Mouse (Mus musculus) embryo, embryonic 11.5 days (tissue): ENCODE measurements at regions not wholly inside any gene's neighbourhood (a gene's known extent, or its start where the extent isn't known, plus 50 kb on each side); places are given as distances from the start of the nearest gene placed in this dataset.

Experiments
- DNase-seq: peaks from one replicate; pipeline ENCODE4 v3.0.0-alpha.2; 2012; ENCODE audit warnings: low read depth, low spot score

DNA sequence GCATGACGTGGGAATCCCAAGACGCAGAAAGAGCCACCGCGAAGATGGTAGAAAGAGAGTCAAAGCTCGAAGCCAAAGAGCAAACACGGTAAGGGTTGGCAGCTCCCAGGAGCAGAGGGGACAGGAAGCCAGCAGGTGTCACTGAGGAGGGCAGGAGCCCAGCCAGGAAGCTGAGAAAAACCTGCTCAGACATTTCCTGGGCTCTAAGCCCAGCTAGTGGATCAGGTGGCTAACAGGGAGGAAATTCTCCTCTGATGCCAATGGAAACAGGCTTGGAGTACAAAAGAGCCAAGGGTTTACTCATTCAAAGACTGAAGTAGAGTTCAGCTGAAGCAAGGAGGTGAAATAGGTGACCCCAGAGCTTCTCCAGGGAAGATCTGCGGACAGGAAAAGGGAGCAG, 368.9 kb downstream of the Nkx6-1 start:
- no peak for DNase-seq

DNA sequence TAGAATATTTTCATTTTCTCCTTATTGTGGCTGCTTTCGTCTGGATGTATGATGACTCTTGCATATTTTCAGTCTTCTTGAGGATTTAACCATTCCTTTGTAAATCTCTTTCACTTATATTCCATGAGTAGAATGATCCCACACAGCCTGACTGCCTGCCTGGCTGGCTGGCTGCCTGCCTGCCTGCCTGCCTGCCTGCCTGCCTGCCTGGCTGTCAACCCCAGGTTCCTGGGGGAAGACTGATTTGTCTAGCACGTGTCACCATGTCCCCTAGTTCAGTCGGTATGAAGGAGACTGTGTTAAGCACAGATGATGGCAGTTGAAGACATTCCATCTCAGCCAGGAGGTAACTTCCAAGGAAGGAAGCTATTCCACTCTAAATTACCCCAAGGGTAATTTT, 370.8 kb downstream of the Nkx6-1 start:
- no peak for DNase-seq

DNA sequence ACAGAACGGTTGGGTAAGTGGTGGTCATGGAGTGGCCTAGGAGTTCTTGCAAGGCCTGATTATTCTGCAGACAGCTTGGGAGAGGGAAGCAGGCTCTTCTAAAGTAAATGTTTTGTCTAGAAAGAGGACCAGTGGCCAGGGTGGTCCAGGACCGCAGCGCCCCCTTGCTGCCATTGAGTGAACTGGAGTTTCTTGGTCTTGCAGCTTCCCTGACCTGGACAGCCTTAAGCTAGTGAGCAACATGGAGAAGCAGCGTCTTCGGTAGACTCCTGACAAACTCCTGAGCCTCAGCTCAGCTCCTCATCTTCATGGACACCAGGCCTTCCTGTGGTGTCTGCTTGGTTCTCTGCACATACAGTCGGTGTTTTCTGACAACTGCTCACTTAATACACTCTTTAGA, 376.4 kb downstream of the Nkx6-1 start:
- peak; percentile 14 for DNase-seq

DNA sequence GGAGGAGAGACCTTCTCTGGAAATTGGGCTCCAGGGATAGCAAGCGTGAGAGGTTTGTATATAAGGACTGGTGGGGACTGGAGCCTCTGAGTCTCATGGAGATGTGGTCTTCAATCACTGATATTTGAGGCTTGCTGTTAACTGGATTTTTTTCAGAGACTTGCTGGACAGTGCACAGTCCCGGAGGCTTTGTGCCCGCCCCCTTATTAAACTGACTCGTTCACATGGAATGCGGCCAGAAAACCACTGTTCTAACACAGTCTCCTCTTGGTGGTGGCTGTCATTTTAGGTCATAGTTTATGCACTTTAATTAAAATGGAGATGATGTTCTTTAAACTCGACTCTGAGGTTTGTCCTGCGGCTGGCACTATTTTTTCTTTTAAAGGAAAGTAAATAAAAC, 378.9 kb downstream of the Nkx6-1 start:
- DNase-seq: no peak

DNA sequence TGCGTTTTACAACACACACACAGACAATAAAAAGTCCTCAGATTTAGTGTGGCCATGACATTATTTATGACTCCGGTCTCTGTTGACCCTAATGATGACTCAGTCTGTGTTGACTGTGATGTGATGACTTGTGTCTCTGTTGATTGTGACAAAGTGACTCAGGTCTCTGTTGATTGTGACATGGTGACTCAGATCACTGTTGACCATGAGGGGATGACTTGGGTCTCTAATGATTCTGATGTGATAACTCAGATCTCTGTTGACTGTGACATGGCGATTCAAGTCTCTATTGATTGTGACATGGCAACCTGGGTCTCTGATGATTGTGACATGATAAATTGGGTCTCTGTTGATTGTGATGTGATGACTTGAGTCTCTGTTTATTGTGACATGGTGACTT, 405.0 kb downstream of the Gpat3 start:
- DNase-seq: no peak

DNA sequence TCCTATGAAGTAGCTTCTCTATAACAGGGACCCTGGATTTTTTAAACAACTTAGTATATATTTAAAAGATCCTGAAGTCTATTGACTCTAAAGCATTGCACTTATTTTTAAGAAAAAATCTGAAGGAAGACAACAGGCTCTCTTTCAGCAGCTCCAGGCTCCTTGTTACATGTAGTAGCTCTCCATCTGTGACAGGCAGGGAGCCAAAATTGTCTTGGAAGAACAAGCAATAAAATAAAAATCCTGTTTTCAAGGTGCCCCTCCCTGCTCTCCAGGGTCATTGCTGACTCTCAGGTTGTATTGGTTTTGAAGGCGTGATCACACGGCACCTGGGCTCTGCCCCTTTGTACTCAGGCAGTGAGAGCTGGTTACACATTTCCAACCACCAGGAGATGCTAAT, 397.1 kb downstream of the Gpat3 start:
- no peak for DNase-seq

DNA sequence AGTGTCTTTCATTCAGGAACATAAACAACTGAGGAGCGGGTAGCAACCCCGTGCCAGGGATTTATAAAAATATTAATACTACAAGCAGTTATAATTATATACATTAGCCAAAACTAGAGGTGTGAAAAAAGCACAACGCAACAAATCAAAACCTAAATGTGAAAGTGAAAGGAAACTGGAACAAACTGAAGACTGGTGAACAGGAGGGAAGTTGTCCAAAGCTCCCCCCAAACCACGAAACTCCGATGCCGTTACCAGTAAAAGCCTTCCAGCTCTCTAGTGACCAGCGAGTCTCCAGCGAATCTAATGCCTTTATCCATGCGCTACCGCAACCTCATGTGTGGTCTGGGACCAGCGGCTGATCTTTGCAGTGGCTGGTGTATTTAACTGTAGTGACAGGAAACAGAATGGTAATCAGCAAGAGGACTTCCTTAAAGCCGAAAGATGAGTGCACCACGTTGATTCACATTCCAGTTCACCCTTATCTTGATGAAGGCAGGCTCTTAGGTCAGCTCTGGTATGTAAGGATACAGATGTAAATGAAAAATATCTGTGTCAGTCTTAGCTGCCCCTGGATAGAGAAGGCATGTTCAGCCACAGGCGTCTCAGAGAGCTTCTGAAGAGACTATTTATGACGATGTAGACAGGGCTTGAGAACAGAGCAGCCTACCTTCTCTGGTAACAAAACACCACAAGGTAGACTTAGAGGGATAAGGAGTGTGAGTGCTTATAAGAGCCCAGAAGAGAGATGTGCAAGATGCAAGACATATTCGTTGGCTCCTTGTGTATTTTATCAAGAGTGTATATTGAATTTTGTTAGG, 394.0 kb downstream of the Gpat3 start:
- no peak for DNase-seq

DNA sequence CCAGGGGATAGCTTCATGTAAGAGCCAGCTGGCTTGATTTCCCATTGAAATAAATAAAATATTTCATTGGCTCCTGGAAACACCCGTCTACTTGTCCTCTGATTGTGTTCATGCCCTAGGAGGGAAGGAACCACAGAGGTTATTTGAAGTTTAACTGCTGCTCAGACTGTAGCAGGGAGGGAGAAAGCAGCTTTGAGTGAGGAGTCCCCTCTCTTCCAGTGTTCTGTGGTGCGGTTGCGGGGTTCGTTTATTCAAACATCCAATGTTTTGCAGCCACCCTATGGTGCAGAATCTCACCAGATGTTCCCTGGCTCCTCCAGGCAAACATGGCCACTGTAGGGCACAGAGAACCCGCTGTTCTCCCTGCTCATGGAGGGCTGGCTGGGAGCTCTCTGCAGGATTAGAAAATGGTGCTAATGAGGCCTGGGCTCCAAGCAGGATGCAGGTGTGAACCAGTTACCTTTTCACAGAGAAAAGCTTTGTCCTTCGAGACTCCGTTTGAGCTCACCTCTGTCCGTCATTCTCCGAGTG, 390.7 kb downstream of the Gpat3 start:
- DNase-seq: no peak

DNA sequence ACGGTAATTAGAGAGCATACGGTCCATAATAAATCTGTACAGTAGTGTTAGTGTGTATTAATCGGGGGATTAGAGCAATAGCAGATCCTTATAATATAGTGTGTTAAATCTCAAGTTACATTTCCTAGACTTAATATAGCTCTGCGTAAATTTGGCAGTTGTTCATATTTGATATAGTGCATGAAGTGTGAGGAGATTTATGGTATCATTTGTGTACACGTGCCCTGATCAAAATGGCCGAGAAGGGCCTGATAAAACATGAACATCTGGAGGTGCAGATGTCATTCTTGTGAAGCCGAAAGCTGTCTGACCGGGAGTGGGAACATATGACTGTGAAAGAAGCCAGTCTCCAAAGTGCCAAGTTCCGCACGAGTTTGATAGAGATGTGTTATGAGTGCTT, 376.9 kb downstream of the Gpat3 start:
- DNase-seq: no peak

DNA sequence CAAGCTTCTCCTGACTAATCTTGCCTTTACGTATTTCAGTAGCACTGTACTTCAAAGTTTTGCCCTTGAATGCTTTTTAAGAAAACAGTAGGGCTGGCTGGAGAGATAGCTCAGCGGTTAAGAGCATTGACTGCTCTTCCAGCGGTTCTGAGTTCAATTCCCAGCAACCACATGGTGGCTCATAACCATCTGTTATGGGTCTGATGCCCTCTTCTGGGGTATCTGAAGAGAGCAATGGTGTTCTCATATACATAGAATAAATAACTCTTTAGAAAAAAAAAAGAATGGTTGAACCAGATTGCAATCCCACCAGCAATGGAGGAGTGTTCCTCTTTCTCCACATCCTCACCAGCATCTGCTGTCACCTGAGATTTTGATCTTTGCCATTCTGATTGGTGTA, 372.6 kb downstream of the Gpat3 start:
- DNase-seq: no peak

DNA sequence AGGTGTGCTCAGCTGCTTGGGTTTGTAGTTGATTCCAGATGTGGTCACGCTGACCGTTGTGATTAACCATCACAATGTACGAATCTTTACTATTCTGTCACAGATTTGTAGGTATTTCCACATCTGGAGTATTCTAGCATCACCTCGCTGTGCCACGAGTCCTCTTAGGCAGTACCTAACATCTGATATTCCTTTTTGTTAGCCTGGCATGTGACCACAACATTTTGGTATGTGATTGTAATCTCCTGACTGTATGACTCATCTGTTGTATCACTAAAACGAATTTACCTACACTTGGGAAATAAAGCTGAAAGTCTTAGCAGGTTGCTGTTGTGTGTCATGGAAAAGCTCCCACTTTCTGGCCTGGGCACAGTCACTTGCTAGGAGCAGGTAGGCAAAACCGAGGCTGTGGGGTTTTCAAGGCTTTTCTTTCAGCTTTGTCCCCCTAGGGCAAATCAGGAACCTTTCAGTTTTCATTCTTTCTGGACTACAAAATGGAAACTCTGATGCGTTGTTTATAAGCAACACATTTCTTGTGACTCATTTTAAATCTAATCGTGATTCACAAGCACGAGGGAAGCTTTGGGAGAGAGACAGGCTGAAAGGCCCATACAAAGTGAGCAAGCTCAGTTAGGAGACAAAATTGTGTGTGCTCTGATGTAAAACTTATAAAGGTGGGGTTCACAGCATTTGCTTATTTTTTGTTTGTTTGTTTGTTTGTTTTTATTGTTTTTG, 371.5 kb downstream of the Gpat3 start:
- DNase-seq: no peak

DNA sequence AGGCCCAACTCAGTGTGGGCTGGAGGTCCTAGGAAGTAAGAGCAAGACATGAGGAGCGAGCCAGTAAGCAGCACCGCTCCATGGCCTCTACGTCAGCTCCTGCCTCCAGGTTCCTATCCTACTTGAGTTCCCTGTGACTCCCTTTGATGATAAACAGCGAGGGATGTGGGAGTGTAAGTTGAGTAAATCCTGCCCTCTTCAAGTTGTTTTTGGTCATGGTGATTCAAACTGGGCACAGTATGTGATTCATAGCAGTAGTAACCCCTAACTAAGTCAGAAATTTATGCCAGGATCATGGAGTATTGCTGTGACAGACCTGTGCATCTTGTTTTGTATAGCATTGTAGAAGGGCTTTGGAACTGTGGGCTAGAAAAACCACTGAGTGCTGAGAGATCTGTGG, 366.5 kb downstream of the Gpat3 start:
- DNase-seq: no peak

DNA sequence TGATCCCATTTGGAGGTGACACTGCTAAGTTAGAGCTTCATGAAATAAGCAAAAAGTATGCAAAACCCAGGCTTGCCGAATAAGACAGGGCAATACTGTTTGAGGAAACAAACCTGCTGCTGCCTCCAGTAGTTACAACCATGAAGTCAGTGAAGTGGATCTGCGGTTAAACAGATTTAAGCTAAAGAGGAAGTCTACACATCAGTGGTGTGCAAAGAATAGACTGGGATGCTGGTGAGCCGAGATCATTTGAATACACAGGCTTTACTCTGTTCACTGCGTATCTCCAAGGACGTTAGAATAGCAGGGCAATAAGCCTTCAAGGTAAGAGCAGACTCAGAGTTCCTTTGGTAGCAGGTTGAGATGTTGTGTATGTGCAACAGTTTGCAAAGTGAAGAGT, 362.6 kb downstream of the Gpat3 start:
- DNase-seq: no peak

DNA sequence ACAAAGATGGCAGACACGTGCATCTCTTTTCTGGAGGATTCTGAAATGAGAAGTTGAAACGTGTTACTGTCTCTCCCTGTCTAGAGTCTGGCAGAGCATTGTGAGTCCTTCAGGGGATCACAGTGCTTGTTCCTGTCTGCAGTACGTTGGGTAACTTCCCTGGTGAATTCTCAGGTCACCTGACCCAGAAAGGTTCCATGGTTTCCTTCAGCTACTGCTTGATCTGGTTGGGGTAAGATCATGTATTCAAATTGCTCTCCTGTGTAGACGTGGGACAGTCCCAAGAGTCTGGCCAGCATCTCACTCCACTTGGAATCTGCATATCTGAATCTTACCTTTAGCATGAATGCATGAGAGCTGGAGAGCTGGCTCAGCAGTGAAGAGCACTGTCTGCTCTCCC, 350.0 kb downstream of the Gpat3 start:
- no peak for DNase-seq

DNA sequence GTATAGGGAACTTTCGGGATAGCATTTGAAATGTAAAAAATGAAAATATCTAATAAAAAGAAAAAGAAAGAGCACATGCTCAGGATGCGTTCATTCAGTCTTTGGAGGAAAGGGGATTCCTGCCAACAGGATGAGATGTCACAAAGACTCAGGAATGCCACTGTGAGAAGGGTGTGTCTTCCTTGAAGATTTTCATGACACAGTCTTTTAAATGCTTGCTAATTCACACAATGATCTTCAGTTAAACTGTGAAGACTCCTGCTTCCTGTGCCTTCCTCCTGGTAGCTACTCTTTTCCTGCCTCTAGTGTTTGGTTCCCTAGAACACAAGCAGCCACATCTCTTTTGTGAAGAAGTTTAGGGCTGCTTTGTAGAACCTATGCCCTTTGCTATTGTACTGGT, 345.5 kb downstream of the Gpat3 start:
- no peak for DNase-seq

DNA sequence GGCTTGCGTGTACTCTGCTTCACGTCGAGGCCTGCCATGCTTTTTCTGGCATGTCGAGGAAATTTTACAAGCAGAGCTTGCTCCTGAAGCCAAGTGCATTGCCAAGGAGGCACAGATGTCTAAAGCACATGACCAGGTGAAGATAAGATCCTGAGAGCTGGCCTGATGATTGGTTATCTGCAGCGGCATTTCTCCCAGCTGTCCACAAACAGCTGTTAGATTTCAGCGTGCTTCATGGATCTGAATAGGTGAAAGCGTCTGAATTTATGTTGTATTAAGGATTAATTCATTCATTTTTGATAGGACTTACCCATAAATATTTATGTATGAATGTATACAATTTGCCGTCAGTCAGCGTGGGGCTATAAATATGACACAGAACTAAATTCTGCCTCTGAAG, 327.7 kb downstream of the Gpat3 start:
- no peak for DNase-seq

DNA sequence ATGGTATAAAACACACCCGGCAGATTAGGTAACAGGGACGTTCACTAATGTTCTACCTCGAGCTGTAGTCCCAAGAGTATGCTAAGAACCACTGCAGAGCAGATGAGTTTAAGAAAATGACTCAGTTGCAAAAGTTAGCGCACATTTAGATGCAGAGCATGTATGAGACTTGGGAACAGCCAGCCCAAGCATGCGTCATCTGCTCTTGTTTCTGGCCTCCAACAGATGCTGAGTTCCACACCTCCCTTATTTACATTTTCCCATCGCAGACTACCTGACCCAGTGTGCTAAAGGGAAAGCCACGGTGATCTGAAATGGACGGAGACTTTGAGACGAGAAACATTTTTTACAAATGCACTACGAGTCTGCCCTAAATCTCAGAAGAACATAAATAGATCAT, 327.3 kb downstream of the Gpat3 start:
- no peak for DNase-seq

DNA sequence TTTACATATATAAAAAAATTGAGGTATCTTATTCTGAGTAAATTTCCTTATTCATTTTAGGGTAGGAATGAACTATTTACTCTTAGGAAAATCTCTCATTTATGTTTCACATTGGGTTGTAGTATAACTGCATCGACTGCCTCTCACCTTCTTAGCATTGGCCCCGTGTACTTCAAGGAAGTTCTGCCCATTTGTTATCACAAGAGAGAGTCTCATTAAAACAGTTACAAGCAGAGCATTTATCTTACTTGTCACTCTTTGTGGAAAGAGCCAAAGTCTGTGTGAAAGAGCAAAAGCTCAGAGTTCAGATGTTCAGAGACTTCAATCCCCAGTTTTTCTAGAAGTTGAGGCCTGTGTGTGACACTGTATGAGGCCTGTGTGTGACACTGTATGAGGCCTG, 323.6 kb downstream of the Gpat3 start:
- DNase-seq: no peak

DNA sequence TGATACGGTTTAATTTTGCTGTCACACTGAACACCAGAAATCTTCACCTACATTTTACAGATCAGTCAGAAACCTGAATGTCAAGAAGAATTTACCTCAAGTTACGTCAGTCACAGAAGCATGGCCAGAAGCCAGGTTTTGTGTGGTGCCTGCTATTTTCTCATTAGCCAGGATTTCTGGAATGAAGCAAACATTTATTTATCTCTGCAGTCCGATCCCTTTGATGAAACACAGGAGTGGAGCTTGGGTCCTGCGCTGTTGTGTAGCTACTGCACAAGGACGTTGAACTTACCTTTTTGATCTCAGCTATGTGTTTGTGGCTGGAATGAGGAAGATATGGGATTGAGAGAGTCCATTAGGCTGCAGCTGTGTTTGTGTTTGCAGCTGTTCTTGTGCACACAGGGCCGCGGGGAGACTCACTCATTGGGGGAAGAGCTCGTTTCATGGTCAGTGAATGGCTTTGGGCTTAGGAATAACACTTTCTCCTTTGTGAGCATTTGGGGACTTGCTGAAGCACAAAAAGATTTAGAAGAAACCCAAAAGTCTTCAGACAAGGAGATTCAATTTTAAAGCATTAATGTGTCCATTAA, 318.2 kb downstream of the Gpat3 start:
- DNase-seq: no peak

DNA sequence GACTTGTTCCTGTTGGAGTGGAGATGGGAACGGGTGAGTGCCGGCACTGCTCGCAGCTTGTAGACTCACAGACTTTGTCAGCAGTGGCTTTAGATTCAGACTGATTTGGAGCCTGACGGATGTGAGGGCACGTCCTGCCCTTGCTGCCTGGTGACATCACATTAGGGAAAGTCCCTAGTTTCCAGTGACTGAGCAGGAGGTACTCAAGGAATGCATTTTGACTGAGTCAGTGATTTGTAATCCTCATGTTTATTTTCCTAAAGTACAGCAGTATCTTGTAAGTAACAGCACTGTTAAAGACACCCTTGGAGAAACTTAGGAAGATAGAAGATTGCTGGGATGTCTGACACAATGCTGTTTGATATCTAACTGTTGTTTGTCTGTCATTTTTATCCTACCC, 317.6 kb downstream of the Gpat3 start:
- DNase-seq: no peak

DNA sequence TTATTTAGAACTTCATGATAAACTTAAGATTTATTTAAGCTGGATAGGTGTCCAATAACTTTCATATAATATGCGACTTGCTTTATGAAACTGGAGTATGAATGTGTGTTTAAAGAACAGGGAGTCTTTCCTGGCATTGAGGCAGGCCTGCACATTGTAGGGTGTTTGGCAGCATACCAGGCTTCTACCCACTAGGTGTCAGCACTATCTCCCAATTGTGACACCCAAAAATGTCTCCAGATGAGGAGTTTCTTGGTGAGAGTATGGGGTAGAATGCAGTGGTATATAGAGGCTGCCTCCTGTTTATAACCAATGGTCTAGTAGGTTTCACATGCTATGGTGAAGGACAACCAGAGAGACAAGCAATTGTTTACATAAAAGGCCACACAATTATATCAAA, 311.9 kb downstream of the Gpat3 start:
- no peak for DNase-seq

DNA sequence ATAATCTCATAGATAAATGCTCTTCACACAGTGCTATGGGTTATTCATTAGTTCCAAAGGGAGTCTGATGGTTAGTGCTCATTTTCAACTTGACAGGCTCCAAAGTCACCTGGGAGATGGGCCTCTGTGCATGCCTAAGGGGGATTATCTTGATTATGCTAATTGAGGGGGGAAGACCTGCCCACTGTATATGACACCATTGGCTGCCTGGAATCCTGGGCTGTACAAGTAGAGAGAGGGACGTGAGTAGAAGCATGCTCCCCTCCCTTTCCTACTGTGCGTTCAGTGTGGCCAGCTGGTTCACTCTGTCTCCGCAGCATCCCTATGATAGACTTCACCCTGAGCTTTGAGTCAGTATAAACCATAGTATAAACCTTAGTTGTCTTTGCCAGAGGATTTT, 300.8 kb downstream of the Gpat3 start:
- DNase-seq: no peak

DNA sequence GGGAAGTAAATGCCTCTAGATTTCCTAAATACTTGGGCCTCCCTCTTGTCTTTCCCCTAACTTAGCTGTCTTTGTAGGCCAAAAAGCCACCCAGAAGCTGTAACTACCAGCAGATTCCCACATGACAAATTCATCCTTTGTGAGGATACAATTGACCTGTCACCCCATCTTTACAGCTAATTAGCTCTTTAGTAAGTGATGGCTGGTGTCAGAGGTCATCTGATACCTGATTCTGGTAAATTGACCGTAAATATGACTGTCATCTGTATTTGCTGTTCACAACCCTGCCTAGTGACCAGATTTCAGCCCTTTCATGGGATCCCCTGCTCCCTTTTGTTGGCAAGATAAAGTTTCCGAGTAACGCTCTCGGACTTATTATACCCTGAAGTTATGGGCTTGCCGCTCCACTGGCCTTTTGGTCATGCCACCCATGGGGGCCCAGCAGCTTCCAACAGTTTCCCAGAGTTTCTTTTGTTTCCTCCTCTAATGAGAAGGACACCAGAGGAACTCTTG, 279.5 kb downstream of the Gpat3 start:
- no peak for DNase-seq
